Mouse (Mus musculus) heart, adult 2 months (tissue): ENCODE measurements around the gene Car10. TPM values are rescaled to one million over a fixed set of nuclear protein-coding genes. Genes with fewer than 3 reads are reported as not detected.

Source experiments
- DNase-seq, 2 experiments: peaks; one replicate each; pipeline ENCODE4 v3.0.0; 2021
- H3K27ac ChIP-seq: fragments of 200-600 bp; 2 replicates; pipeline ENCODE4 v1.8.1; 2022
- H3K27me3 ChIP-seq: fragments of 200-500 bp; 2 replicates; pipeline ENCODE4 v1.6.1; 2012; ENCODE audit warnings: mild to moderate bottlenecking, low read length, inconsistent platforms, mixed read lengths; ENCODE audit not compliant: control insufficient read depth, insufficient read depth
- H3K36me3 ChIP-seq: fragments of 200-500 bp; 2 replicates; pipeline ENCODE4 v1.6.1; 2012; ENCODE audit warnings: low read length, inconsistent platforms; ENCODE audit not compliant: control insufficient read depth, insufficient read depth
- H3K4me1 ChIP-seq: fragments of 200-500 bp; 2 replicates; pipeline ENCODE4 v1.6.1; 2011; ENCODE audit warnings: low read length; ENCODE audit not compliant: control insufficient read depth, insufficient read depth
- H3K4me3 ChIP-seq: fragments of 200-600 bp; 2 replicates; pipeline ENCODE4 v1.8.1; 2022
- H3K79me2 ChIP-seq: fragments of 200-500 bp; replicated peaks from 2 replicates; pipeline ENCODE4 v1.6.1; 2012; ENCODE audit warnings: mild to moderate bottlenecking, inconsistent platforms, low read length, moderate library complexity, mixed read lengths; ENCODE audit not compliant: control insufficient read depth, insufficient read depth
- H3K9ac ChIP-seq: fragments of 200-500 bp; 2 replicates; pipeline ENCODE4 v1.6.1; 2012; ENCODE audit warnings: low read depth, mild to moderate bottlenecking, control low read depth, inconsistent platforms, low read length, mixed read lengths
- CTCF ChIP-seq: fragments of 200-600 bp; IDR thresholded peaks from 2 replicates; pipeline ENCODE4 v1.8.1; 2022; ENCODE audit warnings: antibody characterized with exemption, mild to moderate bottlenecking, moderate library complexity
- EP300 ChIP-seq: fragments of 200-500 bp; IDR thresholded peaks from 2 replicates; pipeline ENCODE4 v1.6.1; 2011; ENCODE audit warnings: low read depth, low read length, control low read depth; ENCODE audit not compliant: insufficient read depth
- POLR2A ChIP-seq: fragments of 200-500 bp; IDR thresholded peaks from 2 replicates; pipeline ENCODE4 v1.6.1; 2011; ENCODE audit warnings: mild to moderate bottlenecking, low read depth, low read length, control low read depth; ENCODE audit not compliant: insufficient read depth
- WGBS: fragments of 180-500 bp; shearing (Covaris S2); methylation state at CpG from one replicate; pipeline ENCODE4 v1.1.7; 2018; 5-methylcytosine and 5-hydroxymethylcytosine counted together
- intact Hi-C: fragments of 180-260 bp; cut with DNase I; formaldehyde crosslinking; loops from one replicate; pipeline ENCODE4 v1.15.1; 2025
- polyA plus RNA-seq: library from polyadenylated mRNA; depleted of rRNA; stranded (reverse); fragments of >200 nt; gene quantifications from 2 replicates; pipeline ENCODE4 v1.2.3, GENCODE M21; 2012
- total RNA-seq, 2 experiments: library from RNA; stranded (reverse); gene quantifications; 2 replicates each; pipeline ENCODE4 v1.2.3; 2021

Gene Car10
- total and polyA plus RNA-seq, 3 experiments = not detected

DNA sequence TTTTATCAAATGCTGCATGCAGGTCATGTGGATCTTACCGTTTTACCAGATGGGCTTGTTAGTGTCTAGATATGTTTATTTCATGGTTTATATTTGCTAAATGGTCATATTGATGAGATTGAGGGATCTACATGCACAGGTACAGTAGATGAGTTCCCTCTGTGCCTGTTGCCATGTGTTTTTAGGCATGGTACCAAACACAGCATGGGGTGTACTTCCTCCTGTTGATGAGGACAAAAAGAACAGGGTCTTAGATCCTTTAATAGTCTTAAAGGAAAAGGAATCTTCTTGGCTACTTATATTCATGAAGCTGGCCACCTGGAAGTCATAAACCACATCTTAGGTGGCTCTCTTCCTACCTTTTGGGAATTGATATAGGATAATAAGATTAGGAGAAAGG lies 43.9 kb downstream of the Car10 start:
- Histone ChIP-seq H3K4me3 (no peak overlapping the region), H3K27ac (no peak overlapping the region), H3K27me3 (no peaks in the 10 kb centered on the region), H3K4me1 (no peaks in the 10 kb centered on the region), H3K79me2 (no peaks in the 10 kb centered on the region), H3K36me3 (no peaks in the 10 kb centered on the region), H3K9ac (no peak overlapping the region)
- TF ChIP-seq EP300 (no peak), CTCF (no peak), POLR2A (no peak)
- intact Hi-C loops = loop anchor here (10.0 kb wide), 2 partner anchors 133 to 673 kb away; no protein-coding TSS in a partner anchor
- 61% methylated on average over 1 of the region's 1 CpGs for WGBS
- DNase-seq = no peak

DNA sequence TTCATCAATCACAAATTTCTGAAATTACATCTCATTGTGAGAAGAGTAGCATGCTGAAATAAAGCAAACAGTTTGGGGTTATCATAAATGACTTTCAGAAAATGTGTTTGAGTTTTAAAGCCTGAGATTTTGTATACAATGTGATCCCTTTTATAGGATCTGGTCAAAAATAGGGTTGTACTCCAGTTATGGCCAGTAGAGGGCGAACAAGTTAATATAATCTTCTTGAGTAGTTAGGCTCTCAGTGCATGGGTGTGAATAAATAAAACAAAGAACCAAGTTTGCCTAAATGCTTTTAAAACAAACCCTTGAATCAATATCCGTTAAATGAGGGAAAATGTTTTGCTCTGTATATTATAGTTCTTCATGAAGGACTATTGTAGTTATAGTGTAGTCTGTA lies 46.7 kb downstream of the Car10 start:
- intact Hi-C loops = loop anchor here (1.0 to 10.0 kb wide), 3 partner anchors 130 to 670 kb away; no protein-coding TSS in a partner anchor
- Histone ChIP-seq H3K27me3 (no peaks in the 10 kb centered on the region), H3K4me3 (no peak overlapping the region), H3K27ac (no peak overlapping the region), H3K79me2 (no peaks in the 10 kb centered on the region), H3K9ac (no peak overlapping the region), H3K4me1 (no peaks in the 10 kb centered on the region), H3K36me3 (no peaks in the 10 kb centered on the region)
- DNase-seq = no peak
- TF ChIP-seq EP300 (no peak), CTCF (peak; percentile 73), POLR2A (no peak)
- WGBS = 8% methylated on average over 2 of the region's 2 CpGs

DNA sequence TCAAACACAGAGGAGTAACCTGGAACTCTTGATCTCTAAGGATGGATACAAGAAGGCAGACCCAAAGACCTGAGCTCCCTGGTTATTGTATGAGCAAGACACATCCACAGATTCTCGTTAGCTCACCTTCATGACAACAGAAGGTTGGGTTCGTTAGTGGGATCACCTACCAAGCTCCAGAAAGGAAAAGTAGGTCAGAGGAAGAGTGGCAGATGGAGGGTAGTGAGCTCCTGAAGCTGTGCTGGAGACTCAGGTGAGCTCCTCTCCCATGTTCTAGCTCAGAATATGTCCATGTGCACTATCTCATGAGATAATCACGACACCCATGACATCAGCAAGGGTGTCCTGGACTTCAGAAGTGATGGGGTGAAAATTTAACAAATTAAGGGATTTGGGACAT lies 57.1 kb downstream of the Car10 start:
- no peak for TF ChIP-seq POLR2A
- TF ChIP-seq EP300 = no peak
- TF ChIP-seq CTCF = no peak
- Histone ChIP-seq H3K79me2 (no peaks in the 10 kb centered on the region), H3K4me1 (no peaks in the 10 kb centered on the region), H3K4me3 (no peak overlapping the region), H3K9ac (no peak overlapping the region), H3K27me3 (no peaks in the 10 kb centered on the region), H3K36me3 (no peaks in the 10 kb centered on the region), H3K27ac (no peak overlapping the region)
- 26% methylated on average over 3 of the region's 3 CpGs for WGBS
- no peak for DNase-seq
- intact Hi-C loops = no loop called here

DNA sequence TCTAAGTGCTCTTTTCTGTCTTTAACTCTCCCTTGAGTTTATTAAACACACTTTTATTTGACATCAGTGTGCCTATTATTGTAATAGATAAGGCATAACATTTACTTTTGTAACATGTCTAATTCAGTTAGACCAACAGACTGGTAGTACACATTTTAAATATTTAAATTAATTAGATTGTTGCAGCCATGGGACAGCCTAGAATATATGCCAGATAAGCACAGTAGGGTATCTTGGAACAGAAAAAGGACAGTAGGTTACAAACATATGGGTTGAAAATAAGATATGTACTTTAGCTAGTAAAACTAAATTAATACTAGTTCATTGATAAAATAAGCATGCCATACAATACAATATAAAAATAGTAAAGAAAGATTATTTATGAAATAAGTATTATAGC lies 74.6 kb downstream of the Car10 start:
- no peaks in the 10 kb centered on the region for H3K79me2 ChIP-seq
- H3K27ac ChIP-seq = no peak overlapping the region
- DNase-seq = no peak
- H3K4me1 ChIP-seq = no peaks in the 10 kb centered on the region
- intact Hi-C loops = no loop called here
- TF ChIP-seq EP300 (no peak), POLR2A (no peak), CTCF (no peak)
- no peaks in the 10 kb centered on the region for H3K36me3 ChIP-seq
- no peak overlapping the region for H3K9ac ChIP-seq
- no peaks in the 10 kb centered on the region for H3K27me3 ChIP-seq
- no peak overlapping the region for H3K4me3 ChIP-seq

DNA sequence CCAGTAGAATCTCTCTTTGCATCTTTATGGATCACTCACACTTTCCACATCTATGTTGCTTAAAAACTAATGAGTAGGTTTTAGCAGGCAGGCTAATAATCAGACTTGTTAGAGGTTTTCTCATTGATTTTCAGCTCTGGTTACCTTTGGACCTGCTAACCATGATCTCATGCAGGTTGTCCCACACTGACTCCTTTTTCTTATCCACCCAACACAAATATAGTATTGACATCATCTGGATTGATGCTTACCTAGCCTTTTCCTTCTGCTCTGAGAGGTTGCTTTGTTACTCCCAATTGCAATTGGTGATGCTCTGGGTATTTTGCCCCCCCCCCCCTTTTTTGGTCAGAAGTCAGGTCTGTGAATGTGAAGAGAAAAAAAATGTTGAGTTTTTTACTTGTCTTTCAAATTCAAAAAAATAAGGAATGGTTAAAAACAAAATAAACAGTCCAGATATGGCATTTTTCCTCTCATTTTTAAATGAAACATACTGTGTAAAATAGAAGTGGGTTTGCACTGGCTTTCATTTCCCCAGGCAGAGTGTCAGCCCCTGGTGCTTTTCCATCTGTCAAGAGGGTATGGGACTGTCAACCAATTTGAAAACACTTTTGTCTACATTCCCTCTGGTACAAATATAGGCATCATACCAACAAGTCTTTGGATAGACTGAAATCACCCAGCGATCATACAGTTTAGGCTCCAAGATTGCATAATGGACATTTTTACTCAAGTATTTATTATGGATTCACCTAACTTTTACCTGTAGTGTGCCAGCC lies 75.9 kb downstream of the Car10 start:
- Histone ChIP-seq H3K27me3 (no peaks in the 10 kb centered on the region), H3K36me3 (no peaks in the 10 kb centered on the region), H3K79me2 (no peaks in the 10 kb centered on the region), H3K27ac (no peak overlapping the region), H3K4me1 (no peaks in the 10 kb centered on the region), H3K9ac (no peak overlapping the region), H3K4me3 (no peak overlapping the region)
- intact Hi-C loops = no loop called here
- TF ChIP-seq EP300 (no peak), POLR2A (no peak), CTCF (no peak)
- 94% methylated on average over 1 of the region's 1 CpGs for WGBS
- DNase-seq = no peak

DNA sequence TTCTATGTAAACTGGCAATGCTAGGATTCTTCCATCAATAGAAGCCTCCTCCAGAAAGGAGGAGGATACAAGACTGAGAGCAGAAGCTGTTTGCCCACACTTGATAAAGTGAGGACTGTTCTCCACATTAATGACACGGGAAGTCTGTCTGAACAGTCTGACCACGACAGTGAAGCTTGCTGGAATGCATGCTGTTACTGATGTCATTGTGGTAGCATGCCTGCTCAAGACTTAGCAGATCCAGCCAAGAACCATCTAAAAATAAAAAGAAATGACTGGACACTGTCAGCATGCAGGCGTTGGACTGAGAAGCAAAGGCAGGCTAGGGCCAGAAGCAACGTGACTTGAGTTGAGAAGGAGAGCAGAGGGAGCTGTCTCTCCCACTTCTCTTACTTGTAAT lies 87.6 kb downstream of the Car10 start:
- Histone ChIP-seq H3K36me3 (no peaks in the 10 kb centered on the region), H3K9ac (no peak overlapping the region), H3K4me3 (no peak overlapping the region), H3K79me2 (no peaks in the 10 kb centered on the region), H3K27me3 (no peaks in the 10 kb centered on the region), H3K27ac (peak overlapping the region; percentile 45), H3K4me1 (no peaks in the 10 kb centered on the region)
- 30% methylated on average over 4 of the region's 4 CpGs for WGBS
- TF ChIP-seq EP300 = no peak
- TF ChIP-seq CTCF = no peak
- TF ChIP-seq POLR2A = no peak
- intact Hi-C loops = no loop called here
- DNase-seq = peak; percentile 20 to 40
